Mouse (Mus musculus): ENCODE measurements around the gene Tal1. TPM values are rescaled to one million over a fixed set of nuclear protein-coding genes. Genes with fewer than 3 reads are reported as not detected.
A peak's percentile ranks its signal among the peaks of the same experiment; 100 is the strongest.

Gene Tal1
- total and polyA plus RNA-seq, 2 experiments from 2014 or later, result 0.54 to 2.5 TPM

DNA sequence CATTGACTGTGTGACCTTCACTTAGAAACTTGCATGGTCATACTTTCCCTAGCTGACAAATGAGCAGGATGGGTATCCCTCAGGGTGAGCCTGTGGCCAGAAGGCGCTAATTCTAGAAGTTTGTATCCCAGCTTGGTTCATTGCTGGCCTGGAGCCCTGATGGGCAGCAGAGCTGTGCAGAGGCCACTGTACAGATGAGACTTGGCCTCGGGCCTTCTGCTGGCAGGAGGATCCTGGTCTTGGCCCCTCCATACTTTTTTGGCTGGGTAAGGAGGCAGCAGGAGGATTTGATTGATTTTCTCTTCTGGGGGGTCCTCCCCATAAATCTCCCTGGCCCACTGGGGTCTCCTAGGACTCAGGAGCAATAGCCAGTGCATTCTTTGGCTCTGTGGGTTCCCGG is 26.8 kb downstream of the Tal1 start:
- Histone ChIP-seq H3K9me3 (ENCODE audit: low read length) (no peaks in the 10 kb centered on the region), H3K9ac (no peak overlapping the region), H3K27ac (ENCODE audit: low read depth, low read length) (no peak overlapping the region), H3K36me3 (ENCODE audit: insufficient read depth) (no peaks in the 10 kb centered on the region), H3K4me3 (ENCODE audit: low read depth, low read length) (no peak overlapping the region), H3K4me1 (ENCODE audit: insufficient read depth) (0 out of 2 replicates have a peak, but pooled peaks cover 5% of the 10 kb centered on the region), H3K27me3 (ENCODE audit: insufficient read depth, low read length) (peaks cover 4% of the 10 kb centered on the region), H3K4me2 (ENCODE audit: low read depth) (no peak overlapping the region)
- DNase-seq (no peak), ATAC-seq (no peak)
- TF ChIP-seq CTCF (IDR thresholded peaks at IDR 0.05; ENCODE audit: low read depth), result no peak
- WGBS, result 71% methylated on average over 3 of the region's 3 CpGs

DNA sequence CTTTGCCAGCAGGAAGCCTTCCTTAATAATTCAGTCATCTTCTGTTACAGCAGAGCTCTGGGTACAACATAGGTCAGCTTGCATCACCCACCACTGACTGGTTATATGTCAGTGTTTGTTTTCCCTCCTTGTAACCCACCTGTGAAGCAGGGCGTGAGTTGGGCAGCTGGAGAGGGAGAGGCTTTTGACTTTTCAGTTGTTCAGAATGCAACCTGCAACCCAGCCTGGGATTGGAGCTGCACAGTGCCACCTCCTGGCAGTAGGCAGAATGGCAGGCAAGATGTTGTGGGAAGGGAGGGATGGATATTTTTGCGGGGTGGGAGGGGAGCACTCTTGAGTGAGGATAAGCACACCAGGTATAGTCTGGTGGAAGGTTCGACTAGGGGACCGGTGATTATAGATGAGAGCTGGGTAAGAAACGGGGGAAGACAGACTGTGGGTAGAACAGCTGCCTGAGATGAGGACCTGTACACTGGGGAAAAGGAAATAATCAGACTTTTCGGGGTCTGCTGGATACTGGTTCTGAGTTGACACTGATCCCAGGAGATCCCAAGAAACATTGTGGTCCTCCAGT is 29.4 kb downstream of the Tal1 start:
- Histone ChIP-seq H3K4me1 (ENCODE audit: insufficient read depth) (no peaks in the 10 kb centered on the region), H3K36me3 (ENCODE audit: insufficient read depth) (no peaks in the 10 kb centered on the region), H3K9me3 (ENCODE audit: low read length) (no peaks in the 10 kb centered on the region), H3K9ac (no peak overlapping the region), H3K4me2 (ENCODE audit: low read depth) (no peak overlapping the region), H3K27me3 (ENCODE audit: insufficient read depth, low read length) (peaks cover 4% of the 10 kb centered on the region), H3K4me3 (ENCODE audit: low read depth, low read length) (no peak overlapping the region), H3K27ac (ENCODE audit: low read depth, low read length) (no peak overlapping the region)
- ATAC-seq, result peak; percentile 38
- WGBS, result 25% methylated on average over 6 of the region's 6 CpGs
- peak; percentile 70 for DNase-seq
- peak; percentile 94 for TF ChIP-seq CTCF (IDR thresholded peaks at IDR 0.05; ENCODE audit: low read depth)

DNA sequence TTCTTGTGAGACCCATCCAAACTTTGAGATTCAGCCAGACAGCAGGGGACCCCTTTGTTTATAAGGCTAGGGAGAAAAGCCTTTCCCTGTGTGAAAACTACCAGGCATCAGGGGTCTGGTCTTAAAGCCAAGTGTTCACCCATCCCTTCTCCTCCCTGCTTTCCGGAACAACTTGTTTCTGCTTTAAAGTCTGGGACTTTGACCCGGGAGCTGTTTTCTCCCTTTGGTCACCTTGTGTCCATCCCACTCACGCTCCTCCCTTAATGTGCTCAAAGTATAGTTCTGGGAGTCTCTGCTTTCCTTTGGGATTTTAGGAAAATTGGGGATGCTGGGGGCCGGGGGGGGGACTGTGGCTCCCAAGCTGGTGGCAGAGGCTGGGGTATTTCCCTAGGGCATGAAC is 30.0 kb downstream of the Tal1 start:
- peaks cover 4% of the 10 kb centered on the region for H3K27me3 ChIP-seq (ENCODE audit: insufficient read depth, low read length)
- ATAC-seq, result no peak
- H3K36me3 ChIP-seq (ENCODE audit: insufficient read depth), result no peaks in the 10 kb centered on the region
- no peak for DNase-seq
- 74% methylated on average over 4 of the region's 4 CpGs for WGBS
- no peak overlapping the region for H3K4me2 ChIP-seq (ENCODE audit: low read depth)
- no peak for TF ChIP-seq CTCF (IDR thresholded peaks at IDR 0.05; ENCODE audit: low read depth)
- H3K9ac ChIP-seq, result no peak overlapping the region
- no peaks in the 10 kb centered on the region for H3K4me1 ChIP-seq (ENCODE audit: insufficient read depth)
- H3K27ac ChIP-seq (ENCODE audit: low read depth, low read length), result no peak overlapping the region
- H3K9me3 ChIP-seq (ENCODE audit: low read length), result no peaks in the 10 kb centered on the region
- no peak overlapping the region for H3K4me3 ChIP-seq (ENCODE audit: low read depth, low read length)

DNA sequence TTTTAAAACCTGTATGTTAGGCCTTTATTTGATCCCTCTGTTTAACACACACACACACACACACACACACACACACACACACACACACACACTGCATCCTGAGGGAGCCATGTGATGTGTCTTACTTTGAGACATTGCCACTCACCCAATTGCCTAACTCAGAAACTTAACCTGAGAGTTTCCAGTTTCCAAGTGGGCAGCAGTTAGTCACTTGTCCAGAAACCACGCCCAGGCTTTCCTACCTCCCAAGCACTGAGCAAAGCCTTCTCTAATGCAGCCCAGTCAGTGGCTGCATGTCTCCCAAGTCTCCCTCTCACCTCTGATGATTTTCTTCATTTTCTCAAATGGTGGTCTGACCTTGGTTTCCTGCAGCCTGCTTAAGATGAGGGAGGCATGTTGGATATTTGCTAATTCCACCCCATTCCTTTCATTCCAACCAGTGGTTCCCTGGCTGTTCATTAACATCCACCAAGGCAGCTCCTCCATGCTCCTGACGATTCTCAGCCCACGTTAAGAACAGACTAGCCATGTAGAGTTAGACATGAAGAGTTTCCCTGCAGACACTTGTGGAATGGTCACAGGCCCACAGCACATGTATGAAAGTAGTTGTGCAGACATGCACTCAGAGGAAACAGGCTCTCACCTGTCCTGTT is 30.7 kb downstream of the Tal1 start:
- no peak overlapping the region for H3K27ac ChIP-seq (ENCODE audit: low read depth, low read length)
- no peak overlapping the region for H3K9ac ChIP-seq
- no peaks in the 10 kb centered on the region for H3K36me3 ChIP-seq (ENCODE audit: insufficient read depth)
- ATAC-seq (no peak), DNase-seq (no peak)
- H3K27me3 ChIP-seq (ENCODE audit: insufficient read depth, low read length), result peaks cover 4% of the 10 kb centered on the region
- H3K9me3 ChIP-seq (ENCODE audit: low read length), result no peaks in the 10 kb centered on the region
- H3K4me3 ChIP-seq (ENCODE audit: low read depth, low read length), result no peak overlapping the region
- WGBS, result 69% methylated on average over 3 of the region's 3 CpGs
- H3K4me1 ChIP-seq (ENCODE audit: insufficient read depth), result no peaks in the 10 kb centered on the region
- TF ChIP-seq CTCF (IDR thresholded peaks at IDR 0.05; ENCODE audit: low read depth), result no peak
- no peak overlapping the region for H3K4me2 ChIP-seq (ENCODE audit: low read depth)

DNA sequence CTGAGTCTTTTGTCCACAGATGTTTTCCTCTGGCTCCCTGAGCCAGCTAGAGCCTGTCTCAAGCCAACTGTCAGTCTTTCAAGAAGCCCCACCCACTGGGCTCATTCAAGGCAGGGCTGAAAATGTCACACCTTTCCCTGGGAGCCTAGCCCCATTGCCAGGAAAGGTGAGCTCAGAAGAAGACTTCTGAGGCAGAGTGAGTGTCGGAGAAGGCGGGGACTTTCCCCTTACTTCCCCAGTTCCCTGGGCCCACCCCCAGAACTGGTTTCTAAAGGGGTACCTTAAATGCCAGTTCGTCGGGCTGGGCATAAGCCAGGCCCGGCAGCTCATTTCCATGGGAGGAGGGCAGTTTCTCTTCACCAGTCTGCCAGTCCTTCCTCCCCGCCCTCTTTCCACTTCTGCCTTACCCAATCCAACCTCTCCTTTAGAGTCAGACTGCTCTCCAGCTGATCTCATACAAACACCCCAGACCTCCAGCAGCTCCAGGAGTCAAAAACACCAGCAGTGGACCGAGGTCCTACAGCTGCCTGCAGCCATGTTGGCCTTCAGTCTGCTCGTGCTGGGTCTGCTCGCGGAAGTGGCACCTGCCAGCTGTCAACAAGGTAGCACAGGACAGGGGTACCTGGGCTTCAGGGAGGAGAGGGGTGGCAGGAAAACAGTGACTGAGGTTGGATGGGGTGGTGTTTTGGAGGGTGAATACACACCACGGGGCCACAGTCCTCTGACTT is 32.5 kb downstream of the Tal1 start, which contains the start of gene Pdzk1ip1:
TSS of gene Pdzk1ip1 (plus strand) at position 98 of the 728 bp plus-strand sequence.
- WGBS, result 31% methylated on average over 11 of the region's 11 CpGs
- ATAC-seq, result no peak
- TF ChIP-seq CTCF (IDR thresholded peaks at IDR 0.05; ENCODE audit: low read depth), result no peak
- Histone ChIP-seq H3K4me1 (ENCODE audit: insufficient read depth) (no peaks in the 10 kb centered on the region), H3K27me3 (ENCODE audit: insufficient read depth, low read length) (peaks cover 4% of the 10 kb centered on the region), H3K27ac (ENCODE audit: low read depth, low read length) (no peak within 1 kb of the TSS), H3K4me2 (ENCODE audit: low read depth) (no peak within 1 kb of the TSS), H3K4me3 (ENCODE audit: low read depth, low read length) (no peak within 1 kb of the TSS), H3K36me3 (ENCODE audit: insufficient read depth) (no peaks in the 10 kb centered on the region), H3K9ac (no peak within 1 kb of the TSS), H3K9me3 (ENCODE audit: low read length) (no peaks in the 10 kb centered on the region)
- no peak for DNase-seq

DNA sequence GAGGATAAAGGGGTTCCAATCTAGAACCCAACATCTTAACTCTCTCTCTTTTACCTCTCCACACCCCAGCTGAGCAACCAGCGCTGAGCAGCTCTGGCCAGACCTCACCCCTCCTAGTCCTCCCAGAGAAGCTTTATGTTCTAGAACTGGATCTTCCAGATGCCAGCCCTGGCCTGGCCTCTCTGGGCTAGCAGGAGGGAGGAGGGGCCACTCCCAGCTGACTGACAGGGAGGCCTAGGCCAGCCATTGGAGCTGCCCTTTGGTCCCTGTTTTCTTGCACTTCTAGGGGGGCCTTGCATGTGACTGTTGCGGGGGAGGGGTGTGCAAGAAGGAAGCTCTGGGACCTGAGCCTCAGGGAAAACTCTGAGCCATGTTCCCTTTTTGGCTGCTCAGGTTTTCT is 34.4 kb downstream of the Tal1 start:
- Histone ChIP-seq H3K4me3 (ENCODE audit: low read depth, low read length) (no peak overlapping the region), H3K9ac (no peak overlapping the region), H3K4me1 (ENCODE audit: insufficient read depth) (no peaks in the 10 kb centered on the region), H3K27ac (ENCODE audit: low read depth, low read length) (no peak overlapping the region), H3K4me2 (ENCODE audit: low read depth) (no peak overlapping the region), H3K9me3 (ENCODE audit: low read length) (no peaks in the 10 kb centered on the region), H3K27me3 (ENCODE audit: insufficient read depth, low read length) (peaks cover 6% of the 10 kb centered on the region; the same call in 1 of the 2 replicates), H3K36me3 (ENCODE audit: insufficient read depth) (no peaks in the 10 kb centered on the region)
- TF ChIP-seq CTCF (IDR thresholded peaks at IDR 0.05; ENCODE audit: low read depth), result no peak
- ATAC-seq, result no peak
- no peak for DNase-seq
- WGBS, result 67% methylated on average over 2 of the region's 2 CpGs

DNA sequence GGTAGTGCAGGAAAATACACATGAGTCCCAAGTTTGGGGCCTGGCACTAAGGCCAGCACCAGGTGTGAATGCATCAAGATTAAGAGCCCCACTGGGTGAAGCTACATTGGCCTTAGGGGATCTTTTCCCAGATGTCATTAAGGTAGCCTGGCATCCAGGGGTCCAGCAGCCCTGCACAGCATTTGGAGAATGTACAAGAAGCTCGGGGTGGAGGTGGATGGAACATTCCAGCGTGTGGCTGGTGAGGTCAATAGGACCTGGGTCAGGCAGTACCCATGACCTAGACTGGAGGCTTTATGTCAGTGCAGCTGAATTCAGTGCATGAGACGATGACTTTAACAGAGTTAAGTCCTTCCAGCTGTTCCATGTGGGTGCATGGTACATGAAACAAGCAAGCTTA is 35.6 kb downstream of the Tal1 start:
- WGBS, result 85% methylated on average over 3 of the region's 3 CpGs
- no peak for ATAC-seq
- H3K36me3 ChIP-seq (ENCODE audit: insufficient read depth), result no peaks in the 10 kb centered on the region
- H3K9ac ChIP-seq, result no peak overlapping the region
- H3K4me3 ChIP-seq (ENCODE audit: low read depth, low read length), result no peak overlapping the region
- H3K27ac ChIP-seq (ENCODE audit: low read depth, low read length), result no peak overlapping the region
- TF ChIP-seq CTCF (IDR thresholded peaks at IDR 0.05; ENCODE audit: low read depth), result no peak
- no peak for DNase-seq
- peaks cover 16% of the 10 kb centered on the region for H3K27me3 ChIP-seq (ENCODE audit: insufficient read depth, low read length)
- no peak overlapping the region for H3K4me2 ChIP-seq (ENCODE audit: low read depth)
- no peaks in the 10 kb centered on the region for H3K9me3 ChIP-seq (ENCODE audit: low read length)
- H3K4me1 ChIP-seq (ENCODE audit: insufficient read depth), result 0 out of 2 replicates have a peak, but pooled peaks cover 6% of the 10 kb centered on the region

Measured in forebrain, postnatal 0 days (tissue).